Mouse (Mus musculus) G1E (cell line): ENCODE measurements at regions not wholly inside any gene's neighbourhood (a gene's known extent, or its start where the extent isn't known, plus 50 kb on each side); places are given as distances from the start of the nearest gene placed in this dataset.

Experiments used
- ATAC-seq: 2 replicates; pipeline ENCODE4 v1.8.0; 2016; ENCODE audit warnings: mild to moderate bottlenecking; ENCODE audit not compliant: insufficient number of reproducible peaks, poor library complexity, low FRiP score, severe bottlenecking; ENCODE audit errors: extremely low read depth
- DNase-seq: peaks from one replicate; pipeline ENCODE4 v3.0.0; 2012; ENCODE audit warnings: low spot score
- H3K27me3 ChIP-seq: 2 replicates; pipeline ENCODE4 v1.6.1; 2012; ENCODE audit warnings: mild to moderate bottlenecking, low read length, inconsistent platforms; ENCODE audit not compliant: insufficient read depth
- H3K36me3 ChIP-seq: replicated peaks from 2 replicates; pipeline ENCODE3; 2012; ENCODE audit warnings: mild to moderate bottlenecking, inconsistent platforms
- H3K4me1 ChIP-seq: 2 replicates; pipeline ENCODE4 v1.6.1; 2012; ENCODE audit warnings: low read depth, low read length, inconsistent platforms, mixed read lengths; ENCODE audit not compliant: insufficient read depth
- H3K4me3 ChIP-seq: 2 replicates; pipeline ENCODE4 v1.5.1; 2012; ENCODE audit warnings: low read depth, mild to moderate bottlenecking, inconsistent platforms, low read length, moderate library complexity, mixed read lengths
- H3K9me3 ChIP-seq: replicated peaks from 2 replicates; pipeline ENCODE4 v1.6.1; 2012; ENCODE audit warnings: inconsistent platforms
- CTCF ChIP-seq: IDR thresholded peaks from 2 replicates; pipeline ENCODE4 v1.5.1; 2012; ENCODE audit warnings: low read depth, low read length, inconsistent platforms, mixed read lengths
- GATA1 ChIP-seq: IDR thresholded peaks from 2 replicates; pipeline ENCODE4 v1.6.1; 2012; ENCODE audit warnings: borderline replicate concordance, low read length, inconsistent platforms, mixed read lengths
- GATA2 ChIP-seq: IDR thresholded peaks from 2 replicates; pipeline ENCODE4 v1.6.1; 2012; ENCODE audit warnings: low read depth, low read length, inconsistent platforms, borderline replicate concordance
- POLR2AphosphoS5 ChIP-seq: IDR thresholded peaks from 2 replicates; pipeline ENCODE4 v1.6.1; 2012; ENCODE audit warnings: low read depth, low read length, inconsistent platforms; ENCODE audit not compliant: insufficient replicate concordance
- TAL1 ChIP-seq: conservative IDR thresholded peaks from 2 replicates; pipeline ENCODE4 v1.6.1; 2012; ENCODE audit warnings: low read depth, low read length, inconsistent platforms, mixed read lengths

GRCm38 (mm10) chr11:44000056-44000455 is 99.0 kb upstream of the Adra1b start:
- Histone ChIP-seq H3K4me1 (no peaks in the 10 kb centered on the region), H3K27me3 (no peaks in the 10 kb centered on the region), H3K4me3 (no peak overlapping the region), H3K36me3 (no peaks in the 10 kb centered on the region), H3K9me3 (no peaks in the 10 kb centered on the region)
- DNase-seq (no peak), ATAC-seq (no peak)
- no peak for TF ChIP-seq CTCF
- TF ChIP-seq GATA1: no peak
- TF ChIP-seq GATA2: no peak
- no peak for TF ChIP-seq TAL1
- no peak for TF ChIP-seq POLR2AphosphoS5

- Histone ChIP-seq H3K27me3 (no peaks in the 10 kb centered on the region), H3K36me3 (no peaks in the 10 kb centered on the region), H3K4me3 (no peak overlapping the region), H3K9me3 (no peaks in the 10 kb centered on the region), H3K4me1 (no peaks in the 10 kb centered on the region)
- TF ChIP-seq TAL1 (no peak), GATA1 (no peak), GATA2 (no peak), CTCF (no peak), POLR2AphosphoS5 (no peak)
- DNase-seq (no peak), ATAC-seq (no peak)
These were observed 101.0 kb upstream of the Adra1b start for GRCm38 (mm10) chr11:44001843-44002589.

GRCm38 (mm10) chr11:44002716-44003522 is 101.9 kb upstream of the Adra1b start:
- Histone ChIP-seq H3K9me3 (no peaks in the 10 kb centered on the region), H3K36me3 (no peaks in the 10 kb centered on the region), H3K27me3 (no peaks in the 10 kb centered on the region), H3K4me3 (no peak overlapping the region), H3K4me1 (no peaks in the 10 kb centered on the region)
- DNase-seq (no peak), ATAC-seq (no peak)
- TF ChIP-seq CTCF: no peak
- no peak for TF ChIP-seq POLR2AphosphoS5
- TF ChIP-seq GATA2: no peak
- TF ChIP-seq TAL1: no peak
- TF ChIP-seq GATA1: no peak

- ATAC-seq (no peak), DNase-seq (no peak)
- no peak overlapping the region for H3K4me3 ChIP-seq
- no peaks in the 10 kb centered on the region for H3K9me3 ChIP-seq
- H3K4me1 ChIP-seq: no peaks in the 10 kb centered on the region
- H3K36me3 ChIP-seq: no peaks in the 10 kb centered on the region
- no peaks in the 10 kb centered on the region for H3K27me3 ChIP-seq
- TF ChIP-seq GATA1 (no peak), POLR2AphosphoS5 (no peak), CTCF (no peak), TAL1 (no peak), GATA2 (no peak)
These were observed 106.6 kb upstream of the Adra1b start for GRCm38 (mm10) chr11:44007526-44008040.

GRCm38 (mm10) chr11:44012314-44012713 is 111.3 kb upstream of the Adra1b start:
- TF ChIP-seq GATA2: no peak
- TF ChIP-seq POLR2AphosphoS5: no peak
- TF ChIP-seq GATA1: no peak
- TF ChIP-seq CTCF: no peak
- no peak for TF ChIP-seq TAL1
- DNase-seq (no peak), ATAC-seq (no peak)
- Histone ChIP-seq H3K4me3 (no peak overlapping the region), H3K4me1 (no peaks in the 10 kb centered on the region), H3K36me3 (no peaks in the 10 kb centered on the region), H3K9me3 (no peaks in the 10 kb centered on the region), H3K27me3 (no peaks in the 10 kb centered on the region)

DNA sequence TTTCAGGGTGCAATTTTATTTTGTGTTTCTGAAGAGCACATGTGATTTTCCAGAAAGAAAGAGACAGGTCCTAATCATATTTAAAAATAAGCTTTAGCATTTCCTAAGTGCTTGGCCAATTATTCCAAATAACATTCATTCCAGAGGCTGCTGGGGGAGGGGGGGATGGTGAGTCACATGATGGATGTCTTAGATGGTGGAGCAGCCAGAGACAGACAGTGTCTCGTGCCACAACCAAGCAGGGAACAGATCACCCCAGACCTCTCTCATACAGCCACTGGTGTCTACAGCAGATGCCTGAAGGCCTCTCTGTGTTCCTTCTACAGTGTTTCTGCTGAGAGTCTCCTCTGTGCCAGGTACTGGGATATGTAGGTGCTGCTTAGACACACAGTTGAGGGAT is 112.8 kb upstream of the Adra1b start:
- no peak for ATAC-seq
- TF ChIP-seq POLR2AphosphoS5 (no peak), CTCF (no peak), GATA1 (no peak), GATA2 (no peak), TAL1 (no peak)
- no peaks in the 10 kb centered on the region for H3K9me3 ChIP-seq

More for the DNA sequence above, 112.8 kb upstream of the Adra1b start:
- DNase-seq: no peak
- H3K27me3 ChIP-seq: no peaks in the 10 kb centered on the region
- no peaks in the 10 kb centered on the region for H3K4me1 ChIP-seq
- H3K4me3 ChIP-seq: no peak overlapping the region
- no peaks in the 10 kb centered on the region for H3K36me3 ChIP-seq
